Mouse (Mus musculus) neural tube, postnatal 0 days (tissue): ENCODE measurements around the gene Prr12. TPM values are rescaled to one million over a fixed set of nuclear protein-coding genes. Genes with fewer than 3 reads are reported as not detected.

Experiments used
- microRNA-seq: library from miRNA; unstranded; fragments of <30 nt; microRNA quantifications from one replicate; pipeline ENCODE4, GENCODE M21; 2016
- polyA plus RNA-seq: library from polyadenylated mRNA; unstranded; fragments of >200 nt; fragmentation: Nextera tagmentation; extraction: Ambion mirVana; gene quantifications from 2 replicates; pipeline ENCODE4 v1.2.1, GENCODE M21; 2015

The Prr12 gene
- polyA plus RNA-seq: 9.7 and 11.6 TPM in 2 replicates

DNA sequence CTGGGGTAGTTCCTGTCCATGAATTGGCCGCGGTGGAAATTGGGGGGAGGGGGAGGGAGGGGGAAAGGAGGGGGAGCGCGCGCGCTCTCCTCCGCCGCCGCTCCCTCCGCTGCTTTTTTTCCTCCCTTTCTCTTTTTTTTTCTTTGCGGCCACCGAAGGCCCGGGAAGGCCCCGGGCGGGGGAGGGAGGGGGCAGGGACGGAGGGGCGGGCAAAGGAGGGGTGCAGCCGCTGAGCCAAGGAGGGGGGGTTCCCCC lies at the start of gene Prr12:
Prr12 (minus strand) TSS at position 20 of the 255 bp plus-strand sequence.

GRCm38 (mm10) chr7:45092048-45092447 lies 39.4 kb upstream of the Prr12 start, which contains the start of gene Rcn3:
Gene Rcn3, minus strand, starts transcription at chr7:45092221.

GRCm38 (mm10) chr7:45062239-45062835 lies 9.7 kb upstream of the Prr12 start, which contains the start of the genes Nosip and Prrg2:
Gene Nosip, plus strand, starts transcription at chr7:45062429.
Gene Prrg2, minus strand, starts transcription at chr7:45062677.

DNA sequence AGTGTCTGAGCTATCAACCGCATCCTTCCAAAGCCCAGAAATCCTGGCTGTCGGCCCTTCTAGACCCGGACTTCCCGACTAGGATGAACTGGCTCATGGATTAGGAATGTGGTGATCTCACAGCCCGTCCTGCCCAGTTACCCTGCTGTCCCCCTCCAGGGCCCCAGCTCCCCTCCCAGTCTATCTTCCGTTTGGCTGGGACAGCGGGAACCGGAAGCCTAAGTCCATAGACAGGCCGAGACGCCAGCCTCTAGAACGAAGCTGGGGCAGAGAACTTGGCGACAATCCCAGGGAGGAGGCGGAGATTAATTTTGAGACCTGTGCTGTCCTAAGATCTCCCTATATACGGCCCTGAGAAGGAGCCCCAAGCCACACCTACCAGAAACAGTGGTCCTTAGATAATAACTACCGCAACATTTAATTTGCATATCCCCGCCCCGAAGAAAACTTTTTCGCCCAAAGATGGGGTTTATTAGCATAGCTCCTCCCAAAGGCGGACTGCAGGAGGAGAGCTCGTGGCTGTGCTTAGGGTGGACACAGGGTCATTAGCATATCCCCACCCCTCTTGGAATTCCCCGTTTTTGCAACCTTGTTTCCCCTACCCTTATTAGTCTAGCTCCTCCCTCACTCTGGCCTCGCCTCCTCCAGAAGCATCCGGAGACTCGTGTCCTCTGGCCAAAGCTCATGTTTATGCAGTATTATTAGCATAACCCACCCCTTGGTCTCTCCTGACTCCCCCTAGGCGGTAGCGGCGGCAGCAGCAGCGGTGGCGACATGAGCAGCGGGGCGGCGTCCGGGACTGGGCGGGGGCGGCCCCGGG lies 35.2 kb downstream of the Prr12 start, which contains the start of gene Rras:
Rras (plus strand) TSS at position 720 of the 820 bp plus-strand sequence.

GRCm38 (mm10) chr7:45015957-45016612 lies 36.6 kb downstream of the Prr12 start, which contains the start of gene Scaf1:
Gene Scaf1, minus strand, starts transcription at chr7:45016363.

GRCm38 (mm10) chr7:44998501-44998955 lies 54.2 kb downstream of the Prr12 start, which contains the start of gene Bcl2l12:
Gene Bcl2l12, minus strand, starts transcription at chr7:44998712.

GRCm38 (mm10) chr7:44997231-44997939 lies 55.3 kb downstream of the Prr12 start, which contains the start of gene Irf3:
Gene Irf3, plus strand, starts transcription at chr7:44997648.

DNA sequence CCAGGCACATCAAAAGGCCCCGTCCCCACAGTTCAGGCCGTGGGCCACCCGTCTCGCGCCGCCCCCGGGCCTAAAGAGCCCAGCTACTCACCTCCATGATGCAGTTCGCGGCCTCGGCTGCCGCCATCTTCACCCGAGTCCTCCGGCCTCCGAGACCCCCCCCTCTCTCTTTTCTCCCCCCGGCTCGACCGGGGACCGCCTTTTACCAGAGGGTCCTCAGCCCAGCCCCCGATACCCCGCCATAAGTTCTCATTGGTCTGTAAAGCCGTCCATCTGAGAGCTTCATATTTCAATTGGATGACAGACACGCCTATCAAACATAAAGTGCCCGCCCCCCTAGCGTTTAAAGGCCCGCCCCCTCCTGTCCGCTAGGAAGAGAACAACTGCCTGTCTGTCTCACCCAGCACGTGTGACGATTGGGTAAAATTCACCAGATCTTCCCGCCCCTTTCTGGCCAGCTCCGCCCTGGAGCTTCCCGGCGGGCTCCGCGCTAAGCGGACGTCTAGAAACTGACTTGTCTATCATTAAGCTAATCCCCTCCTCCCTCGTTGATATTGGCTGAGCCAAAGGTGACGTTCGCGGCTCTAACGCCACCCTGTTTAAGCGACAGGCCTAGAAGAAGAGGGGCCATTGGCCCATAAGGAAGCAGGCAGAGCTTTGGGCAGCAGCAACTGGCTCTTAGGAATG lies 66.3 kb downstream of the Prr12 start, which contains the start of gene Prmt1:
Prmt1 (minus strand) TSS at position 377 of the 687 bp plus-strand sequence.

Small RNAs within 50 kb of the gene (microRNA-seq; reads per million reads assigned to microRNA genes)
- gene Mir7054: not detected

Other genes starting within 250 kb of the Prr12 start
- gene Nup62, start 236.8 kb downstream of the Prr12 start, polyA plus RNA-seq: 30.3 and 34.3 TPM in 2 replicates
- 0.65 and 0.75 TPM in 2 replicates for gene Il4i1, start 236.5 kb downstream of the Prr12 start, polyA plus RNA-seq
- 4.6 TPM in 2 replicates for gene Atf5, start 236.2 kb downstream of the Prr12 start, polyA plus RNA-seq
- gene Akt1s1, start 203.9 kb downstream of the Prr12 start, polyA plus RNA-seq: 90.2 and 91.0 TPM in 2 replicates
- gene Tbc1d17, start 203.8 kb downstream of the Prr12 start, polyA plus RNA-seq: 103 and 107 TPM in 2 replicates
- gene Pnkp, start 195.7 kb downstream of the Prr12 start, polyA plus RNA-seq: 27.6 and 30.9 TPM in 2 replicates
- 473 and 497 TPM in 2 replicates for gene Ptov1, start 183.1 kb downstream of the Prr12 start, polyA plus RNA-seq
- 102 and 116 TPM in 2 replicates for gene Med25, start 160.2 kb downstream of the Prr12 start, polyA plus RNA-seq
- gene Fuz, start 156.8 kb downstream of the Prr12 start, polyA plus RNA-seq: 15.0 and 17.1 TPM in 2 replicates
- gene Ap2a1, start 123.4 kb downstream of the Prr12 start, polyA plus RNA-seq: 115 and 126 TPM in 2 replicates
- 0.13 and 0.25 TPM in 2 replicates for gene Tsks, start 109.7 kb downstream of the Prr12 start, polyA plus RNA-seq
- 47.3 and 54.4 TPM in 2 replicates for gene Cpt1c, start 78.0 kb downstream of the Prr12 start, polyA plus RNA-seq
- 421 and 486 TPM in 2 replicates for gene Prmt1, start 66.3 kb downstream of the Prr12 start, polyA plus RNA-seq
- 39.9 and 41.6 TPM in 2 replicates for gene Irf3, start 55.2 kb downstream of the Prr12 start, polyA plus RNA-seq
- gene Bcl2l12, start 54.2 kb downstream of the Prr12 start, polyA plus RNA-seq: 9.2 and 11.8 TPM in 2 replicates
- gene Scaf1, start 36.5 kb downstream of the Prr12 start, polyA plus RNA-seq: 46.4 and 54.3 TPM in 2 replicates
- 19.6 and 25.6 TPM in 2 replicates for gene Rras, start 34.9 kb downstream of the Prr12 start, polyA plus RNA-seq
- 59.8 and 66.5 TPM in 2 replicates for gene Nosip, start 9.5 kb upstream of the Prr12 start, polyA plus RNA-seq
- gene Prrg2, start 9.8 kb upstream of the Prr12 start, polyA plus RNA-seq: 14.7 and 15.8 TPM in 2 replicates
- gene Rcn3, start 39.3 kb upstream of the Prr12 start, polyA plus RNA-seq: 57.0 and 59.7 TPM in 2 replicates
- gene Fcgrt, start 51.0 kb upstream of the Prr12 start, polyA plus RNA-seq: 50.0 and 59.6 TPM in 2 replicates
- 748 and 784 TPM in 2 replicates for gene Rps11, start 71.6 kb upstream of the Prr12 start, polyA plus RNA-seq
- gene Rpl13a, start 75.9 kb upstream of the Prr12 start, polyA plus RNA-seq: 715 and 776 TPM in 2 replicates
- gene Gm45713, start 83.3 kb upstream of the Prr12 start, polyA plus RNA-seq: 0.63 TPM in 1 of 2 replicates, not detected in the other
- gene Flt3l, start 83.6 kb upstream of the Prr12 start, polyA plus RNA-seq: 2.4 and 2.9 TPM in 2 replicates
- 63.5 and 72.6 TPM in 2 replicates for gene Pih1d1, start 101.4 kb upstream of the Prr12 start, polyA plus RNA-seq
- 14.5 and 17.7 TPM in 2 replicates for gene Aldh16a1, start 101.7 kb upstream of the Prr12 start, polyA plus RNA-seq
- gene Slc17a7, start 111.1 kb upstream of the Prr12 start, polyA plus RNA-seq: 0.29 and 1.2 TPM in 2 replicates
- not detected in 2 replicates for gene Gfy, start 126.7 kb upstream of the Prr12 start, polyA plus RNA-seq
- gene Pth2, start 128.1 kb upstream of the Prr12 start, polyA plus RNA-seq: not detected in 2 replicates
- gene Ccdc155, start 152.0 kb upstream of the Prr12 start, polyA plus RNA-seq: 0.42 and 0.50 TPM in 2 replicates
- 27.6 and 29.1 TPM in 2 replicates for gene Dkkl1, start 159.3 kb upstream of the Prr12 start, polyA plus RNA-seq
- 18.3 and 18.6 TPM in 2 replicates for gene Tead2, start 162.9 kb upstream of the Prr12 start, polyA plus RNA-seq
- 3.1 and 4.6 TPM in 2 replicates for gene Cd37, start 186.2 kb upstream of the Prr12 start, polyA plus RNA-seq
- 2.2 and 2.6 TPM in 2 replicates for gene Slc6a16, start 188.2 kb upstream of the Prr12 start, polyA plus RNA-seq
- not detected in 2 replicates for gene Slc6a21, start 224.6 kb upstream of the Prr12 start, polyA plus RNA-seq